Mouse (Mus musculus) brain, embryonic 14.5 days (tissue): ENCODE results near the gene Ninj2. TPM values are rescaled to one million over a fixed set of nuclear protein-coding genes. Genes with fewer than 3 reads are reported as not detected.

Source experiments
- DNase-seq: peaks from one replicate; pipeline ENCODE4 v3.0.0-alpha.2; 2011; ENCODE audit warnings: low read depth
- CTCF ChIP-seq: fragments of 200-500 bp; IDR thresholded peaks from 2 replicates; pipeline ENCODE4 v1.5.1; 2012; ENCODE audit warnings: inconsistent platforms, mild to moderate bottlenecking, moderate library complexity, borderline replicate concordance; ENCODE audit not compliant: insufficient read depth, insufficient read length; ENCODE audit errors: extremely low read depth
- POLR2A ChIP-seq: fragments of 200-500 bp; IDR thresholded peaks from 2 replicates; pipeline ENCODE4 v1.6.1; 2012; ENCODE audit warnings: mild to moderate bottlenecking, inconsistent platforms, borderline replicate concordance; ENCODE audit not compliant: poor library complexity, insufficient read depth, insufficient read length, severe bottlenecking; ENCODE audit errors: extremely low read depth
- polyA plus RNA-seq: library from polyadenylated mRNA; depleted of rRNA; stranded (reverse); fragments of >200 nt; gene quantifications from 2 replicates; pipeline ENCODE4 v1.2.3, GENCODE M21; 2012

Ninj2 gene
- polyA plus RNA-seq, 1 experiment: not detected

GRCm38 (mm10) chr6:120193174-120193573, 100.0 kb downstream of the Ninj2 start:
- TF ChIP-seq CTCF (peak; percentile 81), POLR2A (no peak)
- DNase-seq: peak; percentile 85

- no peak for DNase-seq
- TF ChIP-seq POLR2A (no peak), CTCF (no peak)
Observed at GRCm38 (mm10) chr6:120193793-120194192, 100.6 kb downstream of the Ninj2 start.

- TF ChIP-seq CTCF (no peak), POLR2A (no peak)
- DNase-seq: no peak
Observed at GRCm38 (mm10) chr6:120194305-120194704, 101.2 kb downstream of the Ninj2 start.

DNA sequence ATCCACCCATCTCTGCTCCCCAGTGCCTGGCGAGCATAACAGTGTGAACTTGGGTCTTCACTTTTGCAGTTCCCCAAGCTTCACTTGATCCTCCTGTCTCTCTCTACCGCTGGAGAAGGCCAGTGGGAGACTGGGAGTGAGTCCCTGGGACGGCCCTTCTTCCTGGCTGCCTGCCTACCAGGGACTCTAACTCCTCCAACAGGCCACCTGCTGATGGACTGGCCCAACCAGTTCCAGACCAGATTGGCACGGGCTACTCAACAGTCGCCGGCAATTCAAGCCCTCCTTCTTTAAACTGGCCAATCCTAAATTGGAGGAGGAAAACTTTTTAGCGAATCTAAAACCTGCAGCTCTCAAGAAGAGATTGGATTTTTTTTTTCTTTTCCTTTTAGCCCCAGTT, 101.8 kb downstream of the Ninj2 start:
- TF ChIP-seq CTCF (no peak), POLR2A (no peak)
- no peak for DNase-seq

- DNase-seq: peak; percentile 65
- TF ChIP-seq POLR2A: no peak
- TF ChIP-seq CTCF: peak; percentile 24; the same call in 1 of the 2 replicates
Observed at GRCm38 (mm10) chr6:120196837-120197236, 103.7 kb downstream of the Ninj2 start.

- TF ChIP-seq POLR2A (no peak), CTCF (peak; percentile 91)
- DNase-seq: peak; percentile 75
Observed at GRCm38 (mm10) chr6:120197964-120198363, 104.8 kb downstream of the Ninj2 start.

DNA sequence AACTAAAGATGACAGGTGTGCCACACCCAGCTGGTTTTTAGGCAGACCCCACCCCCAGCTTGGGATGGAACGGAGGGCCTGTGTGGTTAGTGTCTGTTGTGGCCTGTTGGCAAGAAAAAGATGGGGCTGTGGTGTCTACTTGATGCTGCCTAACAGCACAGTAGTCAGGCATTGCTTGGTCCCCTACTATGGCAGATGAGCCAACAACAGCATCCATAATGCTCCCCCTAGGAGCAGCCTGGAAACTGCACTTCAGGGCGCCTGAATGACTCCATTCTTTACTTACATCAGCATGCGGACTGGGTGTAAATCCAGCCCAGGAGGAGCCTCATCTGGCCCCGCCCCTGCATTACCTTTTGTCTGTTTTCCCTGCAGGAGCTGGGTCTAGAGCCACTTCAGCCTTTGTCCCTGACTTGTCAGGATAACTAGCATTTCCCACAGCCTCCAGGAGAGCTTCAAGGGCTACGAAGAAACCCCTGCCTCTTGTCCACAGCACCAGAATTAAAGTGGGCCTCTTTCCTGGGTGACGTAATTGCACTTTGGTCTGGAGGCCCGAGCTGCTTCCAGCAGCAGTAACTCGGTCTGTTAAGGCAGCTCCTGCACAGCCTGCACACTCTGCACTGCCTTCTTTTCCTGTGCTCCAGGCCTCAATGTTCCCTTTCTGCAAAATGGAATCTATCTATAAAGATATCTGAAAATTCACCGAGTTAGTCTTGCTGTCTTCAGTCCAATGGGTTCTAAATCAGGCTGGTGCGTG, 106.7 kb downstream of the Ninj2 start:
- peak; percentile 67 for DNase-seq
- peak; percentile 30; the same call in 1 of the 2 replicates for TF ChIP-seq CTCF
- TF ChIP-seq POLR2A: no peak

GRCm38 (mm10) chr6:120201956-120202355, 108.8 kb downstream of the Ninj2 start:
- TF ChIP-seq POLR2A: no peak
- TF ChIP-seq CTCF: no peak

GRCm38 (mm10) chr6:120202406-120202805, 109.3 kb downstream of the Ninj2 start:
- TF ChIP-seq CTCF (0 out of 2 replicates have a peak, but pooled peaks have one; percentile 9), POLR2A (no peak)

More at GRCm38 (mm10) chr6:120201956-120202355, 108.8 kb downstream of the Ninj2 start:
- DNase-seq: no peak

DNA sequence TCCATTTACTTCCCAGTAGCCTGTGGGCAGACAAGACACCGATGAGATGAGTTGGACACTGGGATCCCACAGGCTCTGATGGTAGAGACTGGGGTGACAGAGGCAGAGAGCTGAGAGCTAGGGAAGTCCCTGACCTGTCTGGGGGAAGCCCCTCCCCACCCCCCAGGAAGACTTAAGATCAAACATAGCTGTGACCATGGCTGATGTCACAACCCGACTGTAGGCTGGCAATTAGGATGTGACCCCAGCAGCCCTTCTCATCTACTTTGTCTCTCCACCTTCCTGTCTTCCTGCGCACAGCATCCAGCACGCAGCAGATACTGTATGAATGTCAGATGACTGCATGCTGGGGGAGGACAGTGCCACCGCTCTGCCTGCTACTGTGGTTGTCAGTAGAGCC, 113.4 kb downstream of the Ninj2 start:
- DNase-seq: no peak
- no peak for TF ChIP-seq POLR2A
- no peak for TF ChIP-seq CTCF

More at GRCm38 (mm10) chr6:120202406-120202805, 109.3 kb downstream of the Ninj2 start:
- peak; percentile 66 for DNase-seq

DNA sequence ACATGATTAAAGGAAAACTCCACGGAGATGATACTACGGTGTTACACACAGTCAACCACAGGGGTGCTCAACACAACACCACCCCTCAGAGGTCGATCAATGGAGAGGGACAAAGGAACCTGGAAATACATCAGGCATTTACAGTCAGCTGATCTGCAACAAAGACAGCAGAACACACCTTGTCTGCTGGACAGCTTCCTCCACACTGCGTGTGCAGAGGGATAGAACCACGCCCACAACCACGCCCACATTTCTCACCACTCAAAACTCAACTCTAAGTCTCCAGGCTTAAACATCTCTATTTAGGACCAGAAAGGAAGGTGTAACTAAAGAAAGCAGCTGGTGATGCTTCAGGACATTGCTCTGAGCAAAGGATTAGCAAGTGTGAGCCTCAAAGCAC, 118.4 kb downstream of the Ninj2 start:
- no peak for DNase-seq
- no peak for TF ChIP-seq CTCF
- TF ChIP-seq POLR2A: no peak

- no peak for DNase-seq
- TF ChIP-seq CTCF (no peak), POLR2A (no peak)
Observed at GRCm38 (mm10) chr6:120216702-120217101, 123.6 kb downstream of the Ninj2 start.
